Mouse (Mus musculus) cerebellum, adult 2 months (tissue): ENCODE measurements around the gene Gls.

Source experiments
- CTCF ChIP-seq: fragments of 200-500 bp; IDR thresholded peaks from 2 replicates; pipeline ENCODE4 v1.5.1; 2011; ENCODE audit warnings: low read depth, mild to moderate bottlenecking, control low read depth, low read length, moderate library complexity, borderline replicate concordance; ENCODE audit not compliant: insufficient read depth
- POLR2A ChIP-seq: fragments of 200-500 bp; IDR thresholded peaks from 2 replicates; pipeline ENCODE4 v1.6.1; 2011; ENCODE audit warnings: low read length, control low read depth, borderline replicate concordance; ENCODE audit not compliant: insufficient read depth

- TF ChIP-seq CTCF (no peak), POLR2A (no peak)
These were observed 80.1 kb downstream of the Gls start for GRCm38 (mm10) chr1:52152936-52153335.
